8 mouse cellular contexts compared by ENCODE assay signal in the genomic region with DNA sequence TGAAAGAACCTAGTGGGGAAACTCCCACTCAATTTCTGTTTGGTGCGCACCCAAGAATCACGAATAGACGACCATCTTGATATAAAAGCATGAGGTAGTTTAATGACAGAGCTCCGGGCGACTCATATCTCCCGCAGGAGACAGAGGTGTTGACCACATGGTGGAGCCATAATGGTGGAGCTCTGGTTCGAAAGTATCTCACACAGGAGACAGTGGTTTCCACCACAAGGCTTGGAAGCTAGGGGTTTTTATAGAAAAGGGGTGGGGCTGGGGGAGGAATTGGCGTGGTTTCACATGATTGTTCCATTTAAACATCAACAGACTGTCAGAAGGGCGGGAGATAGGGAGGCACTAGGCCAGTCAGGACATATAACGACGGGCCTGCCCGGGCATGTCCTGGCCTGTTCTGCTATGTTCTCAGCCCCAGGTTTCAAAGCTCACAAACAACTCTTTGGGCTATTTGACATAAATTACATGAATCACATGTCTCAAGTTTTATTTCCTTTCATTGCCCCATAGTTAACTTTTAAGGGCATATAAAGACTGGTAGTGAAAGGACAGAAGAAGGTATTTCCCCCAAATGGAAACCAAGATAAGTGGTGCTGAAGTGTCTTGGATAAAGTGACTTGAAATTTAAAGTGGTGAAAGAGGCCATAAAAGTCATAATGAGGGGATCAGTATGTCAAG. TPM values are rescaled to one million over a fixed set of nuclear protein-coding genes. Genes with fewer than 3 reads are reported as not detected.
"Had no signal": no experiment of that assay in that cellular context is flagged by ENCODE, and none has a peak within 500 bp of the region (broad histone marks: within the 10 kb centered on the region; RNA-seq: fewer than 3 reads in every experiment).

No protein-coding gene starts in this region.

RNA-seq across cellular contexts. Expression of a gene that starts 33.1 kb away (rescaled TPM):
- polyA plus RNA-seq: neural tube, embryonic 13.5 days; neural tube, embryonic 15.5 days; small intestine, adult 2 months; spleen, adult 2 months; testis, adult 2 months; thymus, adult 2 months had no signal

RNA-seq across cellular contexts. Expression of a gene that starts 58.7 kb away (rescaled TPM):
- polyA plus RNA-seq: neural tube, embryonic 14.5 days; small intestine, adult 2 months; thymus, adult 2 months; urinary bladder, adult 2 months had no signal
